Mouse (Mus musculus) embryonic facial prominence, embryonic 10.5 days (tissue): ENCODE measurements at regions not wholly inside any gene's neighbourhood (a gene's known extent, or its start where the extent isn't known, plus 50 kb on each side); places are given as distances from the start of the nearest gene placed in this dataset.

Experiments used
- DNase-seq: peaks from one replicate; pipeline ENCODE4 v3.0.0-alpha.2; 2017; ENCODE audit warnings: low spot score
- H3K27ac ChIP-seq: fragments of 300-500 bp; sonication (generic); replicated peaks from 2 replicates; pipeline ENCODE4 v1.5.1; 2016; ENCODE audit warnings: mild to moderate bottlenecking
- H3K27me3 ChIP-seq: fragments of 300-500 bp; sonication (generic); replicated peaks from 2 replicates; pipeline ENCODE4 v1.6.1; 2016; ENCODE audit warnings: low read depth, mild to moderate bottlenecking; ENCODE audit not compliant: poor library complexity, severe bottlenecking
- H3K36me3 ChIP-seq: fragments of 300-500 bp; sonication (generic); replicated peaks from 2 replicates; pipeline ENCODE4 v1.6.1; 2016; ENCODE audit warnings: mild to moderate bottlenecking, moderate library complexity
- H3K4me1 ChIP-seq: fragments of 300-500 bp; sonication (generic); 2 replicates; pipeline ENCODE4 v1.6.1; 2016
- H3K4me3 ChIP-seq: fragments of 300-500 bp; sonication (generic); 2 replicates; pipeline ENCODE4 v1.5.1; 2016; ENCODE audit warnings: mild to moderate bottlenecking, moderate library complexity
- H3K9me3 ChIP-seq: fragments of 300-500 bp; sonication (generic); 2 replicates; pipeline ENCODE4 v1.6.1; 2016; ENCODE audit warnings: mild to moderate bottlenecking
- WGBS: fragments of 180-500 bp; shearing (Covaris S2); methylation state at CpG from one replicate; pipeline ENCODE4 v1.1.7; 2016; 5-methylcytosine and 5-hydroxymethylcytosine counted together

DNA sequence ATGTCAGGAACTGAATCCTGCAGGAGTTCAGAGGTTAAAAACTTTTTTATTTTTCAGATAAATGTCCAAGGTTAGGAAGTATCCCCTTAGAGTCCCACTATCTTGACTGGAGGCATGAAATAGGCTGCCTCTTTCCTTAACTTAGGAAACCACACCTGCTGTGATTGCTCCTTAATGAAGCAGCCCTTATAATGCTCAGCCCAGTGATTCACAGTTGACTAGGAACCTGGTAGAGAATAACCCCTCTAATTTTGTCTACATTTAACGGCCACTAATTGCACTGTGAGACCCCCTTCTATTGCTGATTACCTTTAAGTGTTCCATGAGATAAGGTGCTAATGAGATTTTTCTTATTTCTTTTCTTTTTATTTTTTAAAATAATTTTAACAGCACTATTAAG, 918.4 kb upstream of the Celf2 start:
- no peak overlapping the region for H3K27ac ChIP-seq
- no peaks in the 10 kb centered on the region for H3K4me1 ChIP-seq
- WGBS = 77% methylated on average over 1 of the region's 1 CpGs
- H3K9me3 ChIP-seq = no peaks in the 10 kb centered on the region
- no peak for DNase-seq
- H3K27me3 ChIP-seq = no peaks in the 10 kb centered on the region
- H3K4me3 ChIP-seq = no peak overlapping the region
- H3K36me3 ChIP-seq = no peaks in the 10 kb centered on the region

DNA sequence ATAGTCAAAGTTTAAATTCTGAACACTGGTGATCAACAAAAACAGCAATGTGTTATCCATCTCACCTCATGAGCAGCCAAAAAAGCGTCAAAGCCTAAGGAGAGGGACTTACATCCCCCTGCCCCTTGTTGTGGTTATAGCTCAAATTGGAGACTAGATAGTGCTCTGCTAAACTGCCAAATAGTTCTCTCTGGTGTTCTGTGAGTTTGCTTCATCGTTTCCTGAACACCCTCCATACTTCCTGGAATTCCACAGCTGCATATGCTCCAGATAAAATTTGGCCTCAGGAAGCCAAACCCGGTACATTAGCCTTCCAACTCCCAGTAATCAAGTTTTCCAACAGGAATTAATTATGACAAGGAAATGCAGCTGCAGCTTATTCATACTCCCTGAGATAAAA, 906.6 kb upstream of the Celf2 start:
- Histone ChIP-seq H3K27me3 (no peaks in the 10 kb centered on the region), H3K27ac (no peak overlapping the region), H3K4me1 (no peaks in the 10 kb centered on the region), H3K9me3 (no peaks in the 10 kb centered on the region), H3K4me3 (no peak overlapping the region), H3K36me3 (no peaks in the 10 kb centered on the region)
- DNase-seq = no peak
- WGBS = 66% methylated on average over 3 of the region's 3 CpGs

DNA sequence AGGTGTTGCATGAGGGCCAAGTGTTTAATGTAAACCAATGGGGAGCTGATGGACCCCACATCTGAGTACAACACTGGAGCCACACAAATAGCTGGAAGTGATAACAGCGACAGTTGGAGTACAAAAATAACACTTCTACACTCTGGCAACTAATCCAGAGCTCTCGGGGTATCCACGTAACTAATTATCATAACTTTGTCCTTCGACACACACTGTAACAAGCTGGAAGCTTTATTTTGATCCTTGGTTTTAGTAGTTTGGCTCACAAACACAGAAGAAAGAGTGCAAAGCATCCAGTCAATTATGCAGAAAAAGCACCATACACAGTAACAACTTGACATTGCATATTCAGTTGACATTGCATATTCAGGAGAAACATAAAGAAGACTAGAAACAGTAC, 884.8 kb upstream of the Celf2 start:
- no peak for DNase-seq
- Histone ChIP-seq H3K4me1 (no peaks in the 10 kb centered on the region), H3K4me3 (no peak overlapping the region), H3K27ac (no peak overlapping the region), H3K27me3 (no peaks in the 10 kb centered on the region), H3K9me3 (no peaks in the 10 kb centered on the region), H3K36me3 (no peaks in the 10 kb centered on the region)
- WGBS = 88% methylated on average over 4 of the region's 4 CpGs

DNA sequence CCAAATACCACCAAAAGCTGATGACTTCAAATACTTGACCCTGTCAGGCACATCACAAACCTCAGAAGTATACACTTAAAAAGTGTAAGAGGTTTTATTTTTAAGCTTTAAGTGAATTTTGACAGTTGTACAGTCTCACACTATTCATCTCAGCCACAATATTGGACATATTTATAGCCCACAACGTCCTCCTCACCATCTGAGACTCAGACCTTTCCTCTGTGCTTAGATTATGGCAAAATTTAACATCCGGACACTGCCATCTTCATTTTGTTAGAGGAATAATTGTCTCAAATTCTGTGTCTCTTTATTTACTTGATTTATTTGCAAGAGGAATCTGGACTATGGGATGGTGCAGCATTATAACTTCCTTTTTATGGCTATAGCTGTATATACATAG, 880.2 kb upstream of the Celf2 start:
- H3K4me3 ChIP-seq = no peak overlapping the region
- no peaks in the 10 kb centered on the region for H3K27me3 ChIP-seq
- H3K4me1 ChIP-seq = no peaks in the 10 kb centered on the region
- DNase-seq = no peak
- H3K36me3 ChIP-seq = no peaks in the 10 kb centered on the region
- H3K9me3 ChIP-seq = no peaks in the 10 kb centered on the region
- WGBS = 84% methylated on average over 2 of the region's 2 CpGs
- H3K27ac ChIP-seq = no peak overlapping the region

DNA sequence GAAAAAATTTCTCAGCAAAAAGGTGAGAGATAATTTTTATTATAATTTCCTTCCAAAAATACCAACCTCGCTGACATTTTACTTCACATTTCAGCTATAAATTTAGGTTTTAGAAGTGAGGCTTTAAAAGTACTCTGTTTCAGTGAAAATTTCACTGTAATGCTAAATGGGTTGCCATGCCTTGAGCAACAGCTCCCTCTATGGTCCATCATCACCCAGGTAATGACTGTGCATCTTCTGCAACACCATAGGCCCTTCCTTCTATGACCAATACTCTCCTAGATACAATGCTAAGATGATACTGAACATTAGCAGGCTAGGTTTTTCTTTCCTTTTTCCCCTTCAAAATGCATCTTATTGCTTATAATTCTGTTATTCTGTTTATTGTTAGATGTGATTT, 870.9 kb upstream of the Celf2 start:
- WGBS = 50% methylated on average over 1 of the region's 1 CpGs
- Histone ChIP-seq H3K36me3 (no peaks in the 10 kb centered on the region), H3K27me3 (no peaks in the 10 kb centered on the region), H3K9me3 (no peaks in the 10 kb centered on the region), H3K4me1 (no peaks in the 10 kb centered on the region), H3K4me3 (no peak overlapping the region), H3K27ac (no peak overlapping the region)
- peak; percentile 25 for DNase-seq

DNA sequence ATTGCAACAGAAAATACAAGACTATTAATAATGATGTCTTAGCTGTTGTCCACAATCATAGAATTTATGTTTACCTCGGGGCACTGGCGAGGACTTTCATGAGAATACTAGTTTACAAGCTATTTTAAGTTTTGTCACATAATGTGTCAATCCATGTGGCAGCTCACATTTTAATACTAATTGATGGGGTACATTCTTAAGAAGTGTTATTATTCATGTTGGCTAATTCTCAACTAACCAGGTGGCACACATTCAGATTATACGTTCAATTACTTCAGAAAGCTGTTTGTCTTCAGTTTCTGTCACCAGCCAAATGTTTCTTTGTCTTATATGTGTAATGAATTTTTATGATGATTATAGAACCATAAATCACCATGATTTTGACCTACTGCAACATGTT, 870.2 kb upstream of the Celf2 start:
- WGBS = 91% methylated on average over 3 of the region's 3 CpGs
- H3K9me3 ChIP-seq = no peaks in the 10 kb centered on the region
- H3K4me3 ChIP-seq = no peak overlapping the region
- no peaks in the 10 kb centered on the region for H3K36me3 ChIP-seq
- no peak overlapping the region for H3K27ac ChIP-seq
- no peak for DNase-seq
- H3K4me1 ChIP-seq = no peaks in the 10 kb centered on the region
- H3K27me3 ChIP-seq = no peaks in the 10 kb centered on the region

DNA sequence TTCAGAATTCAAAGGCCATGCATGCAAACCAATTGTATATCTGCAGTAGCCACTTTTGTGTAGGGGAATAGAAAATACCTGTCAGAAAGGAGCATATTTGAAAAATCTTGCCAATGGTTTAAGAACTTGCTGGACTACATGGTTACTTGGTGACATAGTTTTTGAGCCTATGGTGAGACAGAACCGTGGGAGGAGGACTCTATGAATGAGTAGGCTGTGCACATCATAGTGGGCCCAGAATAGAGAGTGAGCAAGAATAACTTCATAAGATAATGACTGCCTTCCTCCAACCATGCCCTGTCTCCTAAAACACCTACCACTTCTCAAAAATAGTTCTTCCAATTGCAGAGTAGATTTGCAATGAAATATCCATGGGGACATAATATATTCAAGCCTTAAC, 838.5 kb upstream of the Celf2 start:
- Histone ChIP-seq H3K9me3 (no peaks in the 10 kb centered on the region), H3K36me3 (no peaks in the 10 kb centered on the region), H3K4me1 (no peaks in the 10 kb centered on the region), H3K27ac (no peak overlapping the region), H3K4me3 (no peak overlapping the region), H3K27me3 (no peaks in the 10 kb centered on the region)
- WGBS = 80% methylated on average over 1 of the region's 1 CpGs
- DNase-seq = no peak

DNA sequence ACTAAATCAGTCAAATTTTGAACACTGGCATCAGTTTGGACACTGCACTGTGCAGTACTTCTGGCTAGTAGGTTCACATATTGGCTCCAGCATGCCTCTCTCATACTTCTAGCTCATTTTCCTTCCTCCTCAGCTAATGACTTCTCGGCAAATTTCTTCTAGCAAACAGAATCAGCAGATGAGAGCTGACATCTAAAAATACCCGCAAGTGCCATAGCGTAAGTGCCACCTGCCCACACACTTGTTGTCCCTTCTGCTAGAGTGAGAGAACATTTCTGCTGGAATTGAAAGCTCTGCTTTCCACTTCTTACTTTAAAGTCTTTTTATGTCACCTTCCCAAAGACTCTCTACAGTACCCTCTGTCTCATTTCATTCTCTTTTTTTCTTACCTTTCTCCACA, 835.4 kb upstream of the Celf2 start:
- no peak for DNase-seq
- Histone ChIP-seq H3K27me3 (no peaks in the 10 kb centered on the region), H3K9me3 (no peaks in the 10 kb centered on the region), H3K27ac (no peak overlapping the region), H3K4me1 (no peaks in the 10 kb centered on the region), H3K36me3 (no peaks in the 10 kb centered on the region), H3K4me3 (no peak overlapping the region)
- WGBS = 83% methylated on average over 3 of the region's 3 CpGs

DNA sequence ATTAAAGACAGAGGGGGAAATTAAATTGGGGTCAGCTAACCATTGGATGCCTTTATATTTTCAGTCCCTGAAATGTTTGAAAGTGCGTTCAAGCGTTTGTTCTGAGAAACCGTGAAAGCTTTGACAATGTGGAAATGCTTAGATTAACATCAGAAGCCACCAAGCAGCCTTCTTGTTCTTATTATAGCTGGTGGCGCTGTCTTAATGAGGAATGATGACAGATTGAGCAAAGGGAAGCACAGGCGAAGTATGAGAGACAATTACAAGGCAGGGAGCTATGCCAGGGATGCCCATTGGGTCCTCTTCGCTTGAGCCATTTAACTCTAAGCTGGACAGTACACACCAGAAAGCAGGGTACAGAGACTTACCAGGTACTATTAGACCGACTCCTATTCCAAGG, 828.9 kb upstream of the Celf2 start:
- Histone ChIP-seq H3K36me3 (no peaks in the 10 kb centered on the region), H3K4me1 (no peaks in the 10 kb centered on the region), H3K4me3 (no peak overlapping the region), H3K27me3 (no peaks in the 10 kb centered on the region), H3K27ac (no peak overlapping the region), H3K9me3 (no peaks in the 10 kb centered on the region)
- DNase-seq = no peak
- WGBS = 76% methylated on average over 7 of the region's 7 CpGs

DNA sequence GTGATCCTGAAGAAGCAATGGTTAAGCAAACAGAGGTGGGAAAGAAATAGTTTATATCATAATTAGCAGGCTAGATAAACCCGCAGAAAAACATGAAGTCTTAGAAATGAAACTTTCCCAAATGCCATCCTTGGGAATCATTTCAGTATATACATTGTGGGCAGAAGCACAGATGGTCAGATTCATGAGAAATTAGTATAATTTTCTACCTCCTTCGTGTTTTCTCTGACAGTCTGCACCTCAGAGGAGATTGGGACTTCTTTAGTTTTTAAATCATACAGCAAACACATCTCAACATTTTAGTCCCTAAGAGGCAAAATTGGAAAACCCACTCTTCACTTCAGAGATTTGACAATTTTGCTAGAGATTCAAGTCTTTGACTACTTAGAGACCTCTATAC, 786.6 kb upstream of the Celf2 start:
- Histone ChIP-seq H3K27me3 (no peaks in the 10 kb centered on the region), H3K27ac (no peak overlapping the region), H3K9me3 (no peaks in the 10 kb centered on the region), H3K4me1 (no peaks in the 10 kb centered on the region), H3K4me3 (no peak overlapping the region), H3K36me3 (no peaks in the 10 kb centered on the region)
- WGBS = 85% methylated on average over 2 of the region's 2 CpGs
- DNase-seq = no peak

DNA sequence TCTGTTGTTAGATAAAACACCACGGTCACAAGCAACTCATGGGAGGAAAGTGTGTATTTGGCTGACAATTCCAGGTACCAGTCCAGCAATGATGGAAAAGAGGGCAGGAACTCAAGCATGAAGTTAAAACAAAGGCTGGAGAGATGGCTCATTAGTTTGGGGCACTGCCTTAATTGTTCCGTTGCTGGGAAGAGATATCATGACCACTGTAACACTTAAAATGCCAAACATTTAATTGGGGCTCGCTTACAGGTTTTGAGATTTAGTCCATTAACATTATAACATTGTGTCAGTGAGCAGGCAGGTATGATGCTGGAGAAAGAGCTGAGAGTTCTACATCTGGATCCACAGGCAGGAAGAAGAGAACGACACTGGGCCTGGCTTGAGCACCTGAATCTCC, 782.0 kb upstream of the Celf2 start:
- no peaks in the 10 kb centered on the region for H3K9me3 ChIP-seq
- DNase-seq = no peak
- H3K27me3 ChIP-seq = no peaks in the 10 kb centered on the region
- H3K4me3 ChIP-seq = no peak overlapping the region
- no peaks in the 10 kb centered on the region for H3K36me3 ChIP-seq
- no peaks in the 10 kb centered on the region for H3K4me1 ChIP-seq
- 90% methylated on average over 4 of the region's 4 CpGs for WGBS
- H3K27ac ChIP-seq = no peak overlapping the region

DNA sequence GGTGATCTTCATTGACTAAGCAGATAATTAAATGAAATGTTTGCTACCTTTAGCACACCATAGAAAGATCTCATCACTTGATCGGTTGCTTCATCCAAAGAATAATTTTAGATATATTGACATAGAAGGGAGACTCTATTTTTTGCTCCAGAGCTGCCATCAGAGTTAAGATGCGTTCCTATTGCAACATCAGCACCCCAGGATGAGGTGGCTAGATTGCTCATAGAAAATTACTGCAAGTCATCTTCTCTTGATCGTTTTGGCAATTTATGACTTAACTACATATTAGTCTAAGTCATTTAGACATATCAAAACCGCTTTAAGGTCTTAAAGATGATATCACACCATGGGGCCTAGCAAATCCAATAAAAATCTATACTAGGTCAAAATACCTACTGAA, 778.0 kb upstream of the Celf2 start:
- WGBS = 88% methylated on average over 4 of the region's 4 CpGs
- H3K27ac ChIP-seq = no peak overlapping the region
- no peaks in the 10 kb centered on the region for H3K36me3 ChIP-seq
- no peaks in the 10 kb centered on the region for H3K27me3 ChIP-seq
- H3K4me3 ChIP-seq = no peak overlapping the region
- H3K4me1 ChIP-seq = no peaks in the 10 kb centered on the region
- no peak for DNase-seq
- no peaks in the 10 kb centered on the region for H3K9me3 ChIP-seq

DNA sequence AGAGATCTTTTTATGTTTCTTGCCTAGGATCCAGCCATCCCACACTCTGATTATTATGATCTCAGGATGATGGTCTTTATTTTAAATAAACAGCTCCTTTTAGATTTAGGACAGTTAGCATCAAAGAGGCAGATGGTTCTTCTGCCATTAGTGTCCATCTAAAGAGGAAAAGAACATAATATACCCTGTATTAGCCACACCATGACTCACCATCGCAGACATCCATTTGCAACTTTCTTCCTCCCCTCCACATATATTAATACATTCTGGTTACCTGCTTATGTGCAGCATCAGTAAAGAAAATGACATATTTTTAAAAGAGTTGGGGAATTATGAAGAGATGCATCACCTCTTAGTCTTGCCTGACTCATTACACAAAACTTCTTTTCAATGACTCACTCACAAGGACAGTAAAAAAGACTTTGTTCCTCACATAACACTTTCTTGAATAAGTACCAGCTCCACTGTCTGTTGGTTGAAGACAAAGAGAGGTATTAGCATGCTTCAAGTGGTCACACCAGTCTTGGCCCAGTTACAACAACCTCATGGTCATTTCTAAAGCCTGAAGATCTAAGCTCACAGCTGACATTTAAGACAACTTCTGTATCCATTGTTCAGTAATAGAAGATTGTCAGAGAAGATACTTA, 766.9 kb upstream of the Celf2 start:
- WGBS = 93% methylated on average over 1 of the region's 1 CpGs
- DNase-seq = no peak
- Histone ChIP-seq H3K36me3 (no peaks in the 10 kb centered on the region), H3K27me3 (no peaks in the 10 kb centered on the region), H3K9me3 (no peaks in the 10 kb centered on the region), H3K4me1 (no peaks in the 10 kb centered on the region), H3K27ac (no peak overlapping the region), H3K4me3 (no peak overlapping the region)
